Mouse (Mus musculus) kidney, embryonic 16.5 days (tissue): ENCODE measurements around the gene Rtp3. TPM values are rescaled to one million over a fixed set of nuclear protein-coding genes. Genes with fewer than 3 reads are reported as not detected.
A peak's percentile ranks its signal among the peaks of the same experiment; 100 is the strongest.

Experiments used
- ATAC-seq: fragments of 200-750 bp; cut with Nextera tagmentation; 2 replicates; pipeline ENCODE4 v1.8.0; 2017; ENCODE audit warnings: moderate TSS enrichment; ENCODE audit not compliant: low FRiP score, low TSS enrichment
- H3K27ac ChIP-seq: fragments of 300-500 bp; sonication (generic); 2 replicates; pipeline ENCODE4 v1.5.1; 2014; ENCODE audit warnings: low read length
- H3K27me3 ChIP-seq: fragments of 300-500 bp; sonication (generic); 2 replicates; pipeline ENCODE4 v1.6.1; 2014; ENCODE audit warnings: low read length, control low read depth, mixed read lengths; ENCODE audit not compliant: insufficient read depth
- H3K36me3 ChIP-seq: fragments of 300-500 bp; sonication (generic); 2 replicates; pipeline ENCODE4 v1.6.1; 2014; ENCODE audit warnings: low read length, control low read depth, mixed read lengths; ENCODE audit not compliant: insufficient read depth
- H3K4me1 ChIP-seq: fragments of 300-500 bp; sonication (generic); 2 replicates; pipeline ENCODE4 v1.6.1; 2014; ENCODE audit warnings: low read length, control low read depth, mixed read lengths; ENCODE audit not compliant: insufficient read depth
- H3K4me2 ChIP-seq: fragments of 300-500 bp; sonication (generic); replicated peaks from 2 replicates; pipeline ENCODE4 v1.6.1; 2014; ENCODE audit warnings: low read depth, low read length
- H3K4me3 ChIP-seq: fragments of 300-500 bp; sonication (generic); 2 replicates; pipeline ENCODE4 v1.5.1; 2014; ENCODE audit warnings: mild to moderate bottlenecking, low read length
- H3K9ac ChIP-seq: fragments of 300-500 bp; sonication (generic); replicated peaks from 2 replicates; pipeline ENCODE4 v1.6.1; 2014; ENCODE audit warnings: low read length
- H3K9me3 ChIP-seq: fragments of 300-500 bp; sonication (generic); 2 replicates; pipeline ENCODE4 v1.6.1; 2016; ENCODE audit warnings: low read length, control low read depth
- WGBS: fragments of 180-500 bp; shearing (Covaris S2); extraction: QIAGEN DNeasy Blood & Tissue Kit; methylation state at CpG from one replicate; pipeline ENCODE4 v1.1.7; 2014; 5-methylcytosine and 5-hydroxymethylcytosine counted together
- polyA plus RNA-seq: library from polyadenylated mRNA; unstranded; fragments of >200 nt; fragmentation: Nextera tagmentation; extraction: Ambion mirVana; gene quantifications from 2 replicates; pipeline ENCODE4 v1.2.1, GENCODE M21; 2015

The Rtp3 gene
- polyA plus RNA-seq, 1 experiment from 2014 or later, result 0.44 TPM

DNA sequence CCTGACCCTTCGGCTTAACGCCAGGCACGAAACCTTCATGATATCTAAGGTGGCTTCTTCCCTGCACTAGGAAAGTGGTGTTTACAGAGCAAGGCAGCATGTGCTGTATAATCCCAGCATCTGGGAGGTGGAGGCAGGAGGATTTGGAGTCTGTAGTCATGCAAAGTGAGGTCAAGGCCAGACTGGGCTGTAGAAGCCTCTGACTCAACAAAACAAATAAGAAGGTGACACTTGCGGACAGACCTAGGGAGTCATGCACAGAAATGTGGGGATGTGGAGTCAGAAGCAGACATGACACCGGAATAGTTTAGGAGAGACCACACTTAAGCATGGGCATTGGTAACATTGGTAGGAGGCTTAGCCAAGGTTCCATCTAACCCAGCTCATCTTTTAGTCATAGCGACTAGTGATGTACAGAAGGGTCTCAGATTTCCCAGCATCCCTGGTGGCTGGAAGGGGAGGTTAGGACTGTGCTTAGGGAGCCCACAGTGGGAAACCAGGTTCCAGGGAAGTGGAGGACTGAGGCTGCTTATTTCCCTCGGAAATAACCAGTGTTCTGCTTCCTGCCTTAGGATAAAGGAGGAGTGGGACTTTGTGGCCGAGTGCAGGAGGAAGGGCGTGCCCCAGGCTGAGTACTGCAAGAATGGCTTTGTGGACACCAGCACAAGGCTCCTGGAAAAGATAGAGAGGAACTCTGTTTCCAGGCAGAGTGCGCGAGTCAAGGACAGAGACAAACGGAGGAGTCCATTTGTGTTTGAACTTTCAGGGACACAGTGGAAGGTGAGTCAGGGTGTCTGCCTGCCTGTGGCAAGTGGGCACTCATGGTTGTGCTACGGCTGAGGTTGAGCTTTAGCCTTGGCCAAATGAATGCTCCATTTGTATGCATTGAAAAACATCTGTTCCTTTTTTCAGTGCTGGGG lies 29.9 kb downstream of the Rtp3 start:
- H3K36me3 ChIP-seq, result no peaks in the 10 kb centered on the region
- H3K27me3 ChIP-seq, result peaks cover 7% of the 10 kb centered on the region; the same call in 1 of the 2 replicates
- H3K4me3 ChIP-seq, result no peak overlapping the region
- WGBS, result 81% methylated on average over 13 of the region's 13 CpGs
- no peaks in the 10 kb centered on the region for H3K9me3 ChIP-seq
- H3K27ac ChIP-seq, result no peak overlapping the region
- no peaks in the 10 kb centered on the region for H3K4me1 ChIP-seq
- ATAC-seq, result no peak
- no peak overlapping the region for H3K9ac ChIP-seq
- no peak overlapping the region for H3K4me2 ChIP-seq

DNA sequence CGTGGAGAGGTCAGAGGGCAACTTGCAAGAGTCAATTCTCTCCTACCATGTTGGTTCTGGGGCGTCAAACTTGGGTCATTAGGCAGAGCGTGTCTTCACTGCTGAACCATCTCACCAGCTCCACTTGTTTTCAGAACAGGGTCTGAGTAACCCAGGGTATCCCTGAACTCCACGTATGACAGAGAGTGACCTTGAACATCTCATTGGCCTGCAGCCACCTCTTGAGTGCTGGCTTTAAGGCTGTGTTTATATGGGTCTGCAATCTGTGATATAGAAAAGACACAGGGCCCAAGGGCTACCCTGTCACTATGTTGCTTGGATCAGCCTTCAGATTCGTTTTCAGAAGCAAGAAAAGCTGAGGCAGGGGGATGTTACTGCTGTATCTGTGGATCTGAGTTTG lies 30.7 kb downstream of the Rtp3 start:
- no peak overlapping the region for H3K9ac ChIP-seq
- no peak for ATAC-seq
- no peaks in the 10 kb centered on the region for H3K4me1 ChIP-seq
- H3K9me3 ChIP-seq, result no peaks in the 10 kb centered on the region
- no peak overlapping the region for H3K27ac ChIP-seq
- H3K4me2 ChIP-seq, result no peak overlapping the region
- no peak overlapping the region for H3K4me3 ChIP-seq
- WGBS, result 76% methylated on average over 5 of the region's 5 CpGs
- no peaks in the 10 kb centered on the region for H3K36me3 ChIP-seq
- peaks cover 14% of the 10 kb centered on the region; the same call in 1 of the 2 replicates for H3K27me3 ChIP-seq

DNA sequence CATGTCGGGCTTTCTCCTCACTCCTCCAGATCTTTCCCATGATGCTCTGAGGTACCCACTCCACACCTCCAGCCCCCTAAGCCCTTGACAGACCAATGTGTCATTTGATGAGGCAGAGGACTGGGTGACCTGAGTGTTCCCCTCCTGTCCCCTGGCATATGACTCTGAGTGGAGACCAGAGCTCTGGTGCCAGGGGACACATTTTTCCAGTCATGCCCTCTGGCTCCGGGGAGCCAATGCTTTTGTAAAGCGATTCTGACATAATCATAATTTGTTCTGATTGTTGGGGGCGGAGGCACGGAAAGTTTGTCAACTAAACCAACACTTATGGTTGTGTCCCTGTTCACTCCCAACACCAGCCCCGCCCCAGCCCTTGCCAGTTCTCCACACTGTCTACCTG lies 34.4 kb downstream of the Rtp3 start:
- ATAC-seq, result no peak
- H3K36me3 ChIP-seq, result no peaks in the 10 kb centered on the region
- H3K9ac ChIP-seq, result no peak overlapping the region
- H3K27me3 ChIP-seq, result peaks cover 41% of the 10 kb centered on the region
- no peak overlapping the region for H3K27ac ChIP-seq
- H3K4me2 ChIP-seq, result no peak overlapping the region
- H3K4me1 ChIP-seq, result no peaks in the 10 kb centered on the region
- H3K4me3 ChIP-seq, result no peak overlapping the region
- H3K9me3 ChIP-seq, result no peaks in the 10 kb centered on the region
- WGBS, result 87% methylated on average over 6 of the region's 6 CpGs

DNA sequence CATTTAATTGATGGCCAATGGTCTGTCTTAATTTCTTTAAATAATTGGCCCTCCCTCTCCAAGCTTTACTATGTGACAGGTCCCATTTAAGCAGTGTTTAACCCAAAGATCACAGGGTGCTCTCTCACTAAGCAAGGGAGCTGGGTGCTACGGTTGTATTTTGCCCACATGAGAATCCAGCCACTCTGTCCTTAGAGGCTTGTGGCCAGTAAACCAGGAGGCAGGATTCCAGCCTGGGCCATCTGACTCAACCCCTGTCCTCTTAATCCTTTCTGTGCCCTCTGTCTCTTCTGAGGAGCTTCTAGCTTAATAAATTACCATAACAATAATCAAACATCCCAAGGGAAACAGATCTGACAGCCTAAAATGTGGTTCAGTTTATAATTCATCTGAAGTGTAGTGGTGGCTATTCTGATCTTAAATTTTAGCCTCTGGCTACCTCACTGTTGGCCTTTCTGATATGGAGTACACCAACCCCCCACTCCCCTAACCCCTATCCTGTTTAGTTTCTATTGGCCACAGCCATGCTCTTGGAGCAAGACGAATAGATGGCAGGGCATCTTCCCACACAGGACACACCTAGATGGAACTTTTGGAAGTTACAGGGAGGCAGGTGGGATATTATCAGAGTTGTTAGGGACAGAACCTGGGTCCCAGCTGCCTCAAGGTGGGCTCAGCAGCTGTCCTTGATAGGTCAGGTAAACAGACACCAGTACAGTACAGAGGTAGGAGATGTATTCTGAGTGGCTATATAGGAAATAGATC lies 35.5 kb downstream of the Rtp3 start:
- Histone ChIP-seq H3K9ac (no peak overlapping the region), H3K27ac (no peak overlapping the region), H3K36me3 (no peaks in the 10 kb centered on the region), H3K4me2 (no peak overlapping the region), H3K27me3 (peaks cover 41% of the 10 kb centered on the region), H3K9me3 (no peaks in the 10 kb centered on the region), H3K4me1 (no peaks in the 10 kb centered on the region), H3K4me3 (no peak overlapping the region)
- no peak for ATAC-seq
- WGBS, result 53% methylated on average over 2 of the region's 2 CpGs

DNA sequence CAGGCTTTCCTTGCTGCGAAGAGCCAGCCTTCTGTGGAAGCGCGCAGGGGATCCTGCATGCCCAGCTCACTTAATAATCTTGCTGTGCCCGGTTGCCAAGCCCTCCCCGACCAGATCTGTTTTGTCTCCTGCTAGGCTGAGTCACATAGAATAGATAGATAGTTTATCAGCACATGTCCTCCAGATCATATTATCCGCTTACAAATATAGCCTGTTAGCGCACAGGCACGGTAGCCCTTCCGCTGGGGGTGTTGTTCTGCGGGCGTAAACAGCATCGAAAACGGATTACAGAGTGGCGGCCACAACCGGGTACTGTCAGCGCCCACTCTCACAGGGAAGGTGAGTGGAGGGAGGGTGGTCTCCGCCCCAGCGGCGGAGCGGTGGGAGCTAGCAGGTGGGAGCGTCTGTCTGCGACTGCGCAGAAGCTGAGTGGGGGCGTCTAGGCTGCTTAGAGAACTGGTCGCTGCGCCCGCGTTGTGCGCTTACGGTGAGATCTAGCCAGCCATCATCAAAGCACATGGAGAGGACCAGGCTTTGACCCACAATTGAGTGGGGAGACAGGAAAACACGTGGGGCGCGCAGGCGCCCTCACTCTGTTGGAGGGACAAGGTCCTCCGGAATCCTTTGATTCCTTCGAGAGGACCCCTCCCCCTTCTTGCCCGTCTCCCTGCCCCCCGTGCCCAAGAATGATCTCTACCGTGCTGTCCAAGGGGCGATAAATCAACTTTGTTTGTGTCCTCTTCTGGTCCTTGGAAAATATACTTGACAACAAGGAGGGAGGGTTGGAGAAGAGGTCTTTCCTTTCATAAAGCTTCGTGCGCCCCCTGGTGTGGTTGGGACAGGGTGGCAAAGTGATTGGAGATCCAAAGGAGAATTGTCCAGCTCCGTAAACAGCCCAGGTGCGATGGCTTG lies 36.6 kb downstream of the Rtp3 start:
- Histone ChIP-seq H3K36me3 (no peaks in the 10 kb centered on the region), H3K4me2 (peak overlapping the region; percentile 98), H3K9ac (peak overlapping the region; percentile 66), H3K4me3 (peak overlapping the region; percentile 65), H3K9me3 (no peaks in the 10 kb centered on the region), H3K4me1 (no peaks in the 10 kb centered on the region), H3K27me3 (peaks cover 41% of the 10 kb centered on the region), H3K27ac (no peak overlapping the region)
- peak; percentile 76 for ATAC-seq
- WGBS, result 2% methylated on average over 44 of the region's 44 CpGs

DNA sequence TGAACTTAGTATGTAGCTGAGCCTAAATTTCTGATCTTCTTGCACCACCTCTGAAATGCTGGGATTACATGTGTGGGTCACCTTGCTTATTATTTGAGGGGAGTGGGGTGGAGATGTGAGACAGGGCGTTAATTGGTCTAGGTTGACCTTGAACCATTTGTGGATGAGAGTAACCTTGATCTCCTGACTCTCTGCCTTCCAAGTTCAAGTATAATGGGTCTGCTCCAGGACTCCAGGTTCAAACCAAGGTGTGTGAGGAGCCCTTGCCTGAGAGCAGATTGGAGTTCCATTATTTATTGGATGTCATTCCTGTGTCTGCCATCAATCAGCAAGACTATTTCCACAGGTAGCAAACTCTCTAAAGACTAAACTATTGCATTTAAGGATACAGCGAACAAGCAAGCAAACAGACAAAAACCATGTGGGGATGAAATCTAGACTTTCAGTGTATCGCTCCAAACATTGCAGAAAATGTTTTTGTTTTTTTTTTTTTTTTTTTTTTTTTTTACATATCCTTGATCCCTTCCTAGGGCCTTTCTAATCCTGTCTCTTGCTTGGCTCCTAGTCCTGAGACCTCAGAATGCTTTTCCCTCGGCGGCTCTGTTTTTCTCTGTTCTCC lies 37.3 kb downstream of the Rtp3 start:
- H3K4me1 ChIP-seq, result no peaks in the 10 kb centered on the region
- 0 out of 2 replicates have a peak overlapping the region, but pooled peaks have one; percentile 66 for H3K9ac ChIP-seq
- H3K4me3 ChIP-seq, result peak overlapping the region; percentile 65
- no peaks in the 10 kb centered on the region for H3K36me3 ChIP-seq
- H3K27me3 ChIP-seq, result peaks cover 42% of the 10 kb centered on the region
- H3K9me3 ChIP-seq, result no peaks in the 10 kb centered on the region
- ATAC-seq, result no peak
- H3K27ac ChIP-seq, result no peak overlapping the region
- peak overlapping the region; percentile 98 for H3K4me2 ChIP-seq
- 47% methylated on average over 5 of the region's 5 CpGs for WGBS

DNA sequence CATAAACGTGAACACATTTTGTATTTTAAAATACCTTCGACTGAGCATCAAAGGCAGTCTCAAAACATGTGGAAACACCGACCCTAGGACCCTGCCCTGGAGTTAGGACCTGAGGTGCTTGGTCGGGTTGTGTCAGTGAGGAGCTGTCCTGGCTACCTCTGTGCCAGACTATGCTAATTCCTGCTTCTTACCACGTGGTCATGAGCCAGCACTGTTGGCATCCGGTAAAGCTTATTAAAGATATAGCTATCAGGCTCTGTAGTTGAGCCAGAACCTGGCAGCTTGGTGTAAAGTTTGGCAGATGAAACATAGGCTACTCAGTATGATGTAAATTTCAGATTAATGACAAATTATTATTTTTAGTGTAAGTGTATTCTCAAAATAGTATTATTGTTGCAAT lies 38.0 kb downstream of the Rtp3 start:
- Histone ChIP-seq H3K4me1 (no peaks in the 10 kb centered on the region), H3K4me2 (no peak overlapping the region), H3K4me3 (no peak overlapping the region), H3K9me3 (no peaks in the 10 kb centered on the region), H3K36me3 (no peaks in the 10 kb centered on the region), H3K27ac (no peak overlapping the region), H3K9ac (no peak overlapping the region), H3K27me3 (peaks cover 49% of the 10 kb centered on the region)
- ATAC-seq, result no peak
- 57% methylated on average over 6 of the region's 6 CpGs for WGBS

DNA sequence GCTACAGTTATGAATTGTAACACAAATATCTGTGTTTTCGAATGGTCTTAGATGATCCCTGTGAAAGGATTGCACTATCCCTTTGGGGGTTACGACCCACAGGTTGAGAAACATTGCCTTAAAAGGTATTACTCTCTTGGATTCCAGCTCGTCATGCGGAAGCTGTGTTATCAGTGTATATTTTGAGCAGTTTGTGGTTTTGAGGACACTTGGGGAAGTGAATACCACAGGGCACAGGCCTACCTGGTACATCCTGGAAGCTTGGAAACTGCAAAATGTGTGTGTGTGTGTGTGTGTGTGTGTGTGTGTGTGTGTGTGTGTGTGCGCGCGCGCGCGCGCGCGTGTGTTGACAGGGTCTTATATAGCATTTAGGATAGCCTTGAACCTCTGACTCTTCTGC lies 38.5 kb downstream of the Rtp3 start:
- Histone ChIP-seq H3K4me3 (no peak overlapping the region), H3K27ac (no peak overlapping the region), H3K4me2 (no peak overlapping the region), H3K9ac (no peak overlapping the region), H3K9me3 (no peaks in the 10 kb centered on the region), H3K27me3 (peaks cover 54% of the 10 kb centered on the region), H3K36me3 (no peaks in the 10 kb centered on the region), H3K4me1 (no peaks in the 10 kb centered on the region)
- 95% methylated on average over 13 of the region's 13 CpGs for WGBS
- no peak for ATAC-seq

DNA sequence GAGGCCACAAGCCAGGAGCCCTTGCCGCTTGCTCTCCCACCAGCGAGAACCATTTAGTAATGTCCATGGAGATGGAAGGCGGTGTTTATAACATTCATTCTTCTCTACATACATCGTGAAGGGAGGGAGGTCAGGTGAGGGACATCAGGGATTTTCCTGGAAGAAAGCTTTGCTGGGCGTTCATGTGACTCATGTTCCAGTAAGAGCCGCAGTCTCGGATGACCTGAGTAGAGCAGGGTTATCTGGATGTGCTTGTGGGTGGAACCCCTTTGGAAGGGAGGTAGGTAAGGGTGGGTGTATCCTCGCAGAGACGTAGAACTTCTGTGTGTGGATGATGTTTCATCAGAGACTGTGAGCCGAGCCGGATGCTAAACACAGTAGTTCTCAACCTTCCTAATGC lies 39.0 kb downstream of the Rtp3 start, which contains the start of gene Lrrc2:
Lrrc2 (plus strand) TSS at position 149 of the 400 bp plus-strand sequence.
- H3K27ac ChIP-seq, result no peak within 1 kb of the TSS
- H3K9me3 ChIP-seq, result no peaks in the 10 kb centered on the region
- H3K4me3 ChIP-seq, result no peak within 1 kb of the TSS
- H3K9ac ChIP-seq, result no peak within 1 kb of the TSS
- H3K27me3 ChIP-seq, result peaks cover 59% of the 10 kb centered on the region
- H3K4me2 ChIP-seq, result no peak within 1 kb of the TSS
- H3K4me1 ChIP-seq, result no peaks in the 10 kb centered on the region
- no peaks in the 10 kb centered on the region for H3K36me3 ChIP-seq
- WGBS, result 80% methylated on average over 11 of the region's 11 CpGs
- no peak for ATAC-seq
